Mouse (Mus musculus) limb, embryonic 14.5 days (tissue): ENCODE measurements around the gene Fkbp1b. TPM values are rescaled to one million over a fixed set of nuclear protein-coding genes. Genes with fewer than 3 reads are reported as not detected.

ENCODE experiments used
- ATAC-seq: fragments of 200-750 bp; cut with Nextera tagmentation; 2 replicates; pipeline ENCODE4 v1.8.0; 2017; ENCODE audit warnings: low read depth, moderate number of reproducible peaks, moderate TSS enrichment; ENCODE audit not compliant: low FRiP score
- DNase-seq: peaks from one replicate; pipeline ENCODE4 v3.0.0-alpha.2; 2015; ENCODE audit warnings: low spot score
- H3K27ac ChIP-seq: fragments of 300-500 bp; sonication (generic); replicated peaks from 2 replicates; pipeline ENCODE4 v1.5.1; 2014; ENCODE audit warnings: low read depth, mild to moderate bottlenecking, low read length, moderate library complexity, mixed read lengths
- H3K27me3 ChIP-seq: fragments of 300-500 bp; sonication (generic); 2 replicates; pipeline ENCODE4 v1.6.1; 2014; ENCODE audit warnings: low read length, mixed read lengths; ENCODE audit not compliant: control insufficient read depth, insufficient read depth
- H3K36me3 ChIP-seq: fragments of 300-500 bp; sonication (generic); 2 replicates; pipeline ENCODE4 v1.6.1; 2014; ENCODE audit warnings: mild to moderate bottlenecking, low read length, moderate library complexity, mixed read lengths; ENCODE audit not compliant: control insufficient read depth, insufficient read depth
- H3K4me1 ChIP-seq: fragments of 300-500 bp; sonication (generic); 2 replicates; pipeline ENCODE4 v1.6.1; 2014; ENCODE audit warnings: antibody characterized with exemption, low read length, mixed read lengths; ENCODE audit not compliant: control insufficient read depth, insufficient read depth
- H3K4me2 ChIP-seq: fragments of 300-500 bp; sonication (generic); replicated peaks from 2 replicates; pipeline ENCODE4 v1.6.1; 2014; ENCODE audit warnings: low read depth, mild to moderate bottlenecking, low read length, moderate library complexity; ENCODE audit not compliant: severe bottlenecking
- H3K4me3 ChIP-seq: fragments of 300-500 bp; sonication (generic); replicated peaks from 2 replicates; pipeline ENCODE4 v1.5.1; 2014; ENCODE audit warnings: low read length
- H3K9ac ChIP-seq: fragments of 300-500 bp; sonication (generic); 2 replicates; pipeline ENCODE4 v1.6.1; 2014; ENCODE audit warnings: mild to moderate bottlenecking, low read depth, low read length, moderate library complexity; ENCODE audit not compliant: severe bottlenecking
- H3K9me3 ChIP-seq: fragments of 300-500 bp; sonication (generic); 2 replicates; pipeline ENCODE4 v1.6.1; 2016; ENCODE audit warnings: low read length; ENCODE audit not compliant: control insufficient read depth
- POLR2A ChIP-seq: fragments of 200-500 bp; IDR thresholded peaks from 2 replicates; pipeline ENCODE4 v1.8.0; 2012; ENCODE audit warnings: inconsistent platforms, mild to moderate bottlenecking, moderate library complexity, borderline replicate concordance; ENCODE audit not compliant: insufficient read depth, insufficient read length; ENCODE audit errors: extremely low read depth
- WGBS: fragments of 180-500 bp; shearing (Covaris S2); extraction: QIAGEN DNeasy Blood & Tissue Kit; methylation state at CpG from one replicate; pipeline ENCODE4 v1.1.7; 2014; 5-methylcytosine and 5-hydroxymethylcytosine counted together
- polyA plus RNA-seq, 2 experiments: library from polyadenylated mRNA; depleted of rRNA in 1 of 2; stranded (reverse) in 1 of 2; unstranded in 1 of 2; fragments of >200 nt; fragmentation: Nextera tagmentation in 1 of 2; extraction: Ambion mirVana in 1 of 2; gene quantifications; 2 replicates each; pipeline versions ENCODE4 v1.2.1 to v1.2.3; 2012 to 2014

The Fkbp1b gene
- polyA plus RNA-seq, 2 experiments, result 18.2 to 21.0 TPM

DNA sequence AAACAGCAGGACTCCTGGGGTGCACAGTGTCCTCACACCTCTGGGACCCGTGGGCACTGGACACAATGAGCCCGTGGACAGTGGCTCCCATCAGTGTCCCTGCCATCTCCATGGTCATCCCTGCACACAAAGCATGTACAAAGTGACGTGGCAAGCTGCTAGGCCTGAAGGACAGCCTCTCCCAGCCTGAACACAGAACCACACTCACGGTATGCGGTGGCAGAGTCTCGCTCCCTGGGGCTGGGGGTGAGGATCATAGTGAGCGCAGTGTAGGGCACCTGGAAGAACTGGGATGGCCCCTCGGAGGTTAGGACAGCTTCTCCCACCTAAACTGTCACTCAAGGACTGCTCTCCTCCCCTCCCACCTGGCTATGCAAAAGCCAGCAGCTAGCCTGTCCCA, 27.5 kb upstream of the Fkbp1b start:
- peaks cover 6% of the 10 kb centered on the region for H3K4me1 ChIP-seq
- H3K27ac ChIP-seq, result no peak overlapping the region
- no peaks in the 10 kb centered on the region for H3K9me3 ChIP-seq
- 76% methylated on average over 8 of the region's 8 CpGs for WGBS
- no peaks in the 10 kb centered on the region for H3K36me3 ChIP-seq
- TF ChIP-seq POLR2A, result no peak
- no peak overlapping the region for H3K4me3 ChIP-seq
- ATAC-seq, result no peak
- H3K9ac ChIP-seq, result no peak overlapping the region
- no peak for DNase-seq
- no peak overlapping the region for H3K4me2 ChIP-seq
- H3K27me3 ChIP-seq, result no peaks in the 10 kb centered on the region

DNA sequence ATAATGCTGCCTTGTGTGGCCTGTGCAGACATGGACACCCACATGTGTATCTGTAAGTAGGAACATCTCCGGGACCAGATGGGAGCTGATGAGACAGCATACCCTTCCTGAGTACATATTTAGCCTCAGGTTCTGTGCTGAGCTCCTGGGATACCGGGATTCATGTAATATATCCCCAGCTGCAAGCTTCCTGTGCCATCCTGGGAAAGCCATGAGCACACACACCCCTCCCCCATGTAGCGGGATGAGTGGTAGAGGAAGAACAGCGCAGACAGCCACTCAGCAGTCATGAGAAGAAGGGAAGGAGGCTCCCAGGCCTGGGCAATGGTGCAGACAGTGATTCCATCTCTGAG, 22.9 kb upstream of the Fkbp1b start:
- DNase-seq, result no peak
- Histone ChIP-seq H3K9me3 (no peaks in the 10 kb centered on the region), H3K27ac (0 out of 2 replicates have a peak overlapping the region, but pooled peaks have one; percentile 53), H3K4me3 (no peak overlapping the region), H3K27me3 (no peaks in the 10 kb centered on the region), H3K36me3 (no peaks in the 10 kb centered on the region), H3K4me1 (peaks cover 12% of the 10 kb centered on the region), H3K9ac (no peak overlapping the region), H3K4me2 (no peak overlapping the region)
- 70% methylated on average over 4 of the region's 4 CpGs for WGBS
- no peak for TF ChIP-seq POLR2A
- ATAC-seq, result no peak

DNA sequence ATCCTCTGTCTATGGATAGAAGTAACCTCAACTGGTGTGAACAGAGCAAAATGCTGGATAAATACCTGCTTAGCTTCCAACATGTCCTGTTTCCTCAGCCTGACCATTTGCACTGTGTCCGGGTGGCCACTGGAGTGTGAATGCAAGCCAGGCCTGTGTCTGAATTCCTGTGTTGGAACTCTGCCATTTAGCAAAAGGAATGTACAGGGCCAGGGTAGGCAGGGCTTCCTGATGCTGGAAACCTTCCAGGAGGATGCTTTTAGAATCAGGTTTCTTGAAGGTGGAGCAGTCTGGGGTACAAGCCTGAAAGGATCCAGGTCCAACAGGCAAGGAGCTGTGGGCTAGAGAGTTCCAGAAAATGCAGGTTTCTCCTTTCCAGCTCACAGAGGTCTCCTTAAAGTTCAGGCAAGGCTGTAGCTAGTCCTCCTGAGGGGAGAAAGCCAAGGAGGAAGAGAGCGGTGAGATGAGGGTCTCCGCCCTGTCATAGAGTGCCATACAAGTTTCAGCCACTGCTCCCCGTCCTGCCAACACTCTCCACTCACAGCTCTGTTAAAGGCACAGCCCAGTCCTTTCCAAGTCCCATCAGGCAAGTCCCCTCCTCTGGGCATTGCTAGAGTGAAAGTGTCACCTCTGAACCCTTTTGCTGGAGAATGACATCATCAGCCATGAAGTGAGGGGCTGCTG, 22.4 kb upstream of the Fkbp1b start:
- Histone ChIP-seq H3K4me1 (peaks cover 12% of the 10 kb centered on the region), H3K27me3 (no peaks in the 10 kb centered on the region), H3K36me3 (no peaks in the 10 kb centered on the region), H3K4me2 (no peak overlapping the region), H3K9me3 (no peaks in the 10 kb centered on the region), H3K27ac (peak overlapping the region; percentile 53), H3K9ac (no peak overlapping the region), H3K4me3 (no peak overlapping the region)
- ATAC-seq (peak; percentile 64; the same call in 1 of the 2 replicates), DNase-seq (peak; percentile 71)
- 57% methylated on average over 4 of the region's 4 CpGs for WGBS
- no peak for TF ChIP-seq POLR2A

DNA sequence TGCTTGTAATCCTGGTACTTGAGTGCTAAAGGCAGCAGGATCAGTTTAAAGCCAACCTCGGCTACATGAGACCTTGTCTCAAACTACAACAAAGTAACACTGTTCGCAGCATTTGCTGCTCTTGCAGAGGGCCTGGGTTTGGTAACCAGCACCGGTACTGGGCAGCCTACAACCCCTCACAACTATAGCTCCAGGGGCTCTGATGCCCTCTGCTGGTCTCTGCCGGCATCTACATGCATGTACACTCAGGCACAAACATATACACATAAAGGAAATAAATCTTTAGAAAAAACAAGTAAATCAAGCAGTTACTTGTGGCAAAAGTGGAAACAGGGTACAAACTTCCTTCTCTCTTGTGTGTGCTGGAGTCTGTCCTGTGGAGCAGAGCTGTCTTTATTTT, 21.3 kb upstream of the Fkbp1b start:
- H3K9ac ChIP-seq, result no peak overlapping the region
- no peak for TF ChIP-seq POLR2A
- ATAC-seq (no peak), DNase-seq (no peak)
- no peaks in the 10 kb centered on the region for H3K27me3 ChIP-seq
- H3K27ac ChIP-seq, result 0 out of 2 replicates have a peak overlapping the region, but pooled peaks have one; percentile 26
- peaks cover 12% of the 10 kb centered on the region for H3K4me1 ChIP-seq
- peaks cover 3% of the 10 kb centered on the region; the same call in 1 of the 2 replicates for H3K36me3 ChIP-seq
- no peaks in the 10 kb centered on the region for H3K9me3 ChIP-seq
- no peak overlapping the region for H3K4me3 ChIP-seq
- H3K4me2 ChIP-seq, result no peak overlapping the region
- WGBS, result 84% methylated on average over 4 of the region's 4 CpGs

DNA sequence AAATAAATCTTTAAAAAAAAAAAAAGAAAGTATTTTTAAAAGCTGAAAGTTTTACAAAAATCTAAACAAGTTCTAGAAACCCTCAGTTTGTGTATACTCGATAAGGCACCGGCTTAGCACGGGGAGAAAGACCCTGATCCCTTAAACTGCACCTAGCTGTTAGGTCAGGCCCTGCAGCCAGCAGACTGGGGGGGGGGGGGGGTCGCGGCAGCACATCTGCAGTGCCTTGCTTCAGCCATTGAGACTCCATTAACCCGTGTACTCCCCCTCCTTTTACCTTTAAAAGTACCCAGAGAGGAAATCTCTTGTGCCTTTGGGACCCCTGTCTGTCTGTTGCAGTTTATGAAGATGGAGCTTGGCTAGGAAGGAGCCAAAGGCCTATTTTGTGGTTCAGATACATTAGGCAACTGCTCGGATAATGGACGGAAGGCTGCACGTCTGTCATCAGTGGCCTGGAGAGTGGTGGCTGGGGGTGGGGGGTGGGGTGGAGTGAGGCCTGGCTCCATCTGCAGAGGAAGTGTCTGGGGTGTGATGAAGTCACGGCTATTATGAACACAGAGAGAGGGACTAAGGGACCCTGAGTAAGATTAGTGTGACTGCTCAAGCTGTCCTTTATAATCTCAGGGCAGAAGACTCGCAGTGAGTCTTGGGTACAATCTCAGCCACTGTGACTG, 18.0 kb upstream of the Fkbp1b start:
- Histone ChIP-seq H3K27ac (no peak overlapping the region), H3K4me3 (no peak overlapping the region), H3K27me3 (no peaks in the 10 kb centered on the region), H3K9me3 (no peaks in the 10 kb centered on the region), H3K4me1 (peaks cover 12% of the 10 kb centered on the region), H3K36me3 (peaks cover 23% of the 10 kb centered on the region), H3K4me2 (no peak overlapping the region), H3K9ac (no peak overlapping the region)
- DNase-seq (no peak), ATAC-seq (peak; percentile 59; the same call in 1 of the 2 replicates)
- WGBS, result 53% methylated on average over 11 of the region's 11 CpGs
- TF ChIP-seq POLR2A, result no peak
